Mouse (Mus musculus) layer of hippocampus, adult 9-10 months (tissue): ENCODE measurements around the gene Vdac2.

ENCODE experiments used
- DNase-seq: peaks from one replicate; pipeline ENCODE4 v3.0.0; 2022; ENCODE audit warnings: low spot score

The Vdac2 gene

DNA sequence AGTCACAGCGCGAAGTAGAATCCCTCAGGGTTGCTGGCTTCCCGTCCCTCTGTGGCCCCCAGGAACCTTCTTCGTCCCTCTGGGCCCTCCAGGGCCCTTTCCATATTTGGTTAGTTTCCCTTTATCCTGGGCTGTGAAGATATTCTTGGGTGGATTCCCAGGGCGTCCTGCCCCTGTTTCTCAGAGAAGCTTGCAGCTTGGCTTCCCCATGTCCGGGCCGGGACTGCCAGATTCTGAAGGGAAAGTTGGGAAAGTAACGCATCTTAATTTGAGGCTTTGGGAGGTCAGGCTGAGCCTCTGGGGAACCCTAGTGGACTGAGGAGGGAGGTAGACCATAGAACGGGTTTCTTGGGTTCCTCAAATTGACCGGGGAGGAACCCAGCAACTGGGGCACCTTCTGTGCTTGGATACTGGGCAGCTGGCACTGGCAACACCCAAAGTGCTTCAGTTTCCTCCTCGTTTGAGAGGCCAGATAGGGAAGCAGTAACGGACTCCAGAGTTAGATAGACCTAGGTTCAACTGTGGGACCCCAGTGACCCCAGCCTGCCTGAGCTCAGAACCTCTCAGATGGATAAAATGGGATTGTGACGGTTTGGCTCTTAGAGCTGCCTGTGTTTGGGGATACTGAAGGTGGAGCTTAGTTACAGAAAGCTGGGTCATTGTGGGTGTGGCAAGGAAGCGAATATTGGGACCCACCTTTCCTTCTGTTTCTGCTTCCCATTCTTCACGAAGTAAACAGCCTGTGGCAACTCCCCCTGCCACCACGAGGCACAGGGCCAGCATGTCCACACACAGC lies 27.2 kb downstream of the Vdac2 start:
- no peak for DNase-seq

DNA sequence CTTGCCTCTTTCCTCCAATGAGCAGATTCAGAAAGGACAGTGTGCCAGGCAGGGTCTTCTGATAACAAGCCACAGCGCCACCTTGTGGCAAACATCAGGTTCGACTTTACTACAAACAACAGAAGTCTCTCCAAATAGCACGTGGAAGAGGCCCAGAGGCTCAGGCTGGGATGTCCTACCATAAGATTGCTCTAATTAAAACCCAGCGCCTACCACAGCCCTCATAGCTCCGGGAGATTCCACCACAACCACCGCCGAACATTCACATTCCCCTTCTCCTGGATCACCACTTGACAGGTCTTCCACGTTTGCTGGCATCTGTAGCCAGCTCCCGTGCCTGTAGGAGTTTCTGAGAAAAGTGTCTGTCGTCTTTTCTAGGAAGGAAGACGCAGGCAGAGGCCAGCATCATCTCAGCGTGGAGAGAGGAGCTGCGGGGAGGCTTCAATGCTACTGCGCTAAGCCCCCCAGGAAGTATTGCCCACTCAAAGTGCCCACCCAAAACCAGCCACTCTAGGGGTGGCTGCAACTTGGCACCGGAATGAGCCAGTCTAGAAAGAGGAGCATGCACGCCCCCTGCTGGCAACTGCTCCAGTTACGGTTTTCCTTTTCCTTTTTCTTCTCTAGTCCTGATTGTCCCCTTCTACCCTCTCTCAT lies 28.5 kb downstream of the Vdac2 start:
- DNase-seq: peak; percentile 67

DNA sequence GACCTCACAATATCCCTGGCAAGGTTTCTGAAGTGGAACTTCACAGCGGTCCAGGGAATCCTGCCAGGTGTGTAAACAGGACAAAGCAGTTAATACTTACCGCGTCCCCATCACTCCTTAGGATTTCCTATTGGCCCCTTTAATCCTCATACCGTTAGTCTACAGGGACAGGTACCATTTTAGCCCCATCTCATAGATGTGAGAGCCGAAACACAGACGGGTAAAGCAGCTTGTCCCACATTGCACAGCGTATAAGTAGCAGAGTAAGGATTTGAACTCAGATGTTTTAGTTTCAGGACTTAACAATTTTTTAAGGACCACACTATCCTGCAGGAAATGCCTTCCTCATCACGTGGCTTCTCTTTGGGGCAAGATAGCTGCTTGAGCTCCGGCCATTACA lies 29.2 kb downstream of the Vdac2 start:
- DNase-seq: no peak

DNA sequence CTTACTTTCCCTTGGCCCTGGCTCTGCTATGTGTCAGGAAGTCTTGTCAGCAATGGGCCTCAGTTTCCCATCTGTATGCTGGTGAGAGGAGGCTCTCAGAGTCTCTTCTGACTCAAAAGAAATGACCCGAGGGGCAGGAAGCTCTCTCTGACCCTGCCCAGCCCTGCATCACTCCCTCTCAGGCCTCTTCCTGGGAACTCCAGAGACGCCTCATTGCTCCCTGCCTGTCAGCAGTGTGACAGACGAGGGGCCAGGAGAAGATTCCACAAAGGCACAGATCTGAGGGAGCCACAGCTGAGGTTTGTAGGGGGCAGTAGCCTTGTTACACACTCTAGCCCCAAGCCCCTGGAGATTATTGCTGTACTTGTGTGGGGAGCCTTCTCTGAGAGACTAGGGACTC lies 30.9 kb downstream of the Vdac2 start:
- DNase-seq: no peak

DNA sequence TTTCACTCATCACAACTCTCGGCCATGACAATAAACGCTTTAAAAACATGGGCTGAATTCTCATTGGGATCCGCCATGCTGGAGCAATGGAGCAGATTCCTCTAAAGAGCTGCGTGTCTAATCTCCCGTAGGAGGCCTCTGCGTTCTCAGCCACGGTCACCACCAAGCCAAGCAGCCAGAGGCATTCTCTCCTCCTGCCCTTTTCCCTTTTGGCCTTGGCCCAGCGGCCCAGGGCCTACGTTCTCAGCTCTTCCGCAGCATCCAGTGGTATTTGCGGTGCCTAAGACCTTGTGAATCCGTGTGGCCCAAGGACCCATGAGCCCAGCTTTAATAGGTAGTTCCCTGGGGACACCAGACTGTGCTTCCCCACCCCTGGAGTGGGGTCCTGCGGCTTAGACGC lies 31.8 kb downstream of the Vdac2 start:
- DNase-seq: no peak

DNA sequence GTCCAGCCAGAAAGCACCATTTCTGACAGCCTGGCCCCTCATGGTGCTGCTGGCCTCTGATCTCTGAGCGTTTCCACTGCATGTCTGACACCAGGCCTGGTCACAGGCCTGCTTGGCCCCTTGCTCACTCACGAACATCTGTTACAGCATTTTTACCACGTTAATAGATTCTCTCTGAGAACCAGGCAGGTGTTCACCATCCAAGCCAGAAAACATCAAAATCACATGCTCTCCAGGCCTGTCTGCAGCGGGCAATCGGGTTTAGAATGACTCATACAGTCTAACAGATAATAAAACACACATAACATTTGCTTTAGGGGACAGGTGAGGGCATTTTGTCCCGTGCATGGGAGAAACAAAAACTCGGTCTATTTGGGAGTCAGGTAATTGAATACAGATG lies 41.3 kb downstream of the Vdac2 start:
- no peak for DNase-seq

DNA sequence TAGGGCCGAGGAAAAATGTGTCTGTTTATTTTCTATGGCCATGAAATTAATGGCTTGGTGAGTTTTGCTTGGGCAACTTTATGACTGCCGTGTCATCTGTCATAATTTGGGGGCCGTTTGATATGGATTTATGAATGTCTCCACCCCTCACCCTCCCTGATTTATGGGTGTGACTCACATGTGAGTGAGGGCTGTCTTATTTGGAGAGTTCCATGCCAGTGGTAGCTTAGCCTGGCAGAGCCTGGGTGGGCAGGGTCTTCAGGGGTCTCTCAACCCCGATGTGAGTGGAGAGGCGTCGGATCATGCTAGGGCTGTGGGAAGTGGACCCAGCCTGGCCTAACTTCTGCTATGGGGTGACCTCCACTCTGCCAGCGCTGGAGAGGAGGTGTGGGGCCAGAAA lies 41.8 kb downstream of the Vdac2 start:
- DNase-seq: no peak

DNA sequence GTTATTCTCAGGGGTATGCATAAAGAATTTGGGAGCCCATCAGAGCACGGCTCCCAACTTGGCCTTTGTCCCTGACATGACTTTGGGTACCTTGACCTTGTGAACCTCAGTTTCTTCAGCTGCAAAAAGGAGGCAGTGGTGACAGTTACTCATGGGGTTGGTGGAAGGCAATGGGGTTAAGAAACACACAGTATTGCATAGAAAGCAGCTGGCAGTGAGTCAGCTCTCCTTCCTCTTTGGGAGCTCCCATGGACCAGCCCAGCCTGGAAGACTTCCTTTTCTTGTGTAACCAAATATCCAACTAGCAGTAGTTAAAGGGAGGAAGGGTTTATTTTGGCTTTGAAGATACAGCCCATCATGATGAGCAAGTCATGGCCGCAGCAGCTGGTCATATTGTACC lies 65.4 kb downstream of the Vdac2 start:
- no peak for DNase-seq

DNA sequence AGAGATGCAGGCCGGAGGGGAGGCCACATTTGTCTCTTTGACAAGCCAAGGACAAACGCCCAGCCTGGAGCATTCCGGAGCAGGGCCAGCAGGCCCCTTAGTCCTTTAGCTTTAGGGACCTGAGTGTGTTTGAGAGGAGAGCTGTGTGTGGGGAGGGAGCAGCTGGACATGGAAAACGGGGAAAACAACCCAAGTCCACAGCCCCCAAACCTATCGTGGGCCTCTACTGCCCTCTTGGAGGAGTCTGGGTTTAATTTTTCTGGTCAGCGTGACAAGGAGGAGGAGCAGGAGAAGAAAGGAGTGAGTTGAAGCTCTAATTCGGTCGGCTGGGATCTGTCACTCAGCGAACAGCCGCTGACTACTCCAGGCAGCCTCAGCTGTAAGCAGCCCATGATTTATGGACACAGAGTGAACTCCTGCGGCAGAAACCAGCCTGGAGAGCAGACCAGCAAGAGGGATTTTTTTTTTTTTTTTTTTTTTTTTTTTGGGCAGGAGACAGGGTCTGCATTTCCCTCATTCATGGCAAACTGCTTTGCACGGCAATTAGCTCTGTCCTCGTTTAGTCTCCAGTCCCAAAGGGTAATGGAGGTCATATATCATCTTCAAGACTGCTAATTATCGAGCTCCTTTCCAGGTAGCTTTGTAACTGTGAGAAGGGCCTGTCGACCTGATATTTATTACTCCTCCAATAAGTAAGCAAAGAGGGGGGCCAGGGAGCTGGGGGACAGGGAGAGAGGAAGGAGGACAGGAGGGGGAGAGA lies 66.7 kb downstream of the Vdac2 start:
- DNase-seq: no peak

DNA sequence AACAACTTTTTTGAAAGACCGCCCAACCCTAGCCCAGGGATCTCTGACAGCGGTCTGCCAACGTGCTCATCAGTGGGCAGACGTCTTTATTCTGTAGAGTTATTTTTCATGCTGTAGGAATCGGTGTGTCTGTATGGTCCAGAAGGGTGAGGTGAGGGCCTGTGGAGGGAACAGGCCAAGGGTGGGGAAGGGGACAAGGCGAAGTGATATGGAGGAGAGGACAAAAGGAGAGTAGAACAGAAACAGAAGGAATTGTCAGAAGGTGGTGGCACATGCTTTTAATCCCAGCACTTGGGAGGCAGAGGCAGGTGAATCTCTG lies 67.3 kb downstream of the Vdac2 start:
- DNase-seq: no peak
